Mouse (Mus musculus): ENCODE data around the gene Pik3c2g. TPM values are rescaled to one million over a fixed set of nuclear protein-coding genes. Genes with fewer than 3 reads are reported as not detected.
A peak's percentile ranks its signal among the peaks of the same experiment; 100 is the strongest.

Gene Pik3c2g
- total RNA-seq (2022), result 1 to 10 TPM in 2 of 4 experiments, not detected in 2; 9.4 to 10.0 TPM

- no peak for DNase-seq
Observed at GRCm38 (mm10) chr6:139586892-139587291, at the start of gene Pik3c2g. Gene Pik3c2g, plus strand, starts transcription at chr6:139587221.

GRCm38 (mm10) chr6:139538469-139538868, 48.6 kb upstream of the Pik3c2g start:
- DNase-seq, result no peak

- DNase-seq, result no peak
Observed at GRCm38 (mm10) chr6:139555537-139556179, 31.4 kb upstream of the Pik3c2g start.

- DNase-seq, result no peak
Observed at GRCm38 (mm10) chr6:139569211-139569610, 17.8 kb upstream of the Pik3c2g start.

- DNase-seq, result no peak
Observed at GRCm38 (mm10) chr6:139575854-139576253, 11.2 kb upstream of the Pik3c2g start.

- no peak for DNase-seq
Observed at GRCm38 (mm10) chr6:139576261-139577014, 10.6 kb upstream of the Pik3c2g start.

GRCm38 (mm10) chr6:139577026-139577861, 9.8 kb upstream of the Pik3c2g start:
- no peak for DNase-seq

- DNase-seq, result no peak
Observed at GRCm38 (mm10) chr6:139587478-139587877, 457 bp downstream of the Pik3c2g start.

GRCm38 (mm10) chr6:139588409-139588808, 1.4 kb downstream of the Pik3c2g start:
- DNase-seq, result no peak

GRCm38 (mm10) chr6:139589291-139589690, 2.3 kb downstream of the Pik3c2g start:
- peak; percentile 25 for DNase-seq

- no peak for DNase-seq
Observed at GRCm38 (mm10) chr6:139589854-139590253, 2.8 kb downstream of the Pik3c2g start.

- DNase-seq, result no peak
Observed at GRCm38 (mm10) chr6:139592081-139592480, 5.1 kb downstream of the Pik3c2g start.

- DNase-seq, result no peak
Observed at GRCm38 (mm10) chr6:139596433-139596832, 9.4 kb downstream of the Pik3c2g start.

GRCm38 (mm10) chr6:139599216-139599615, 12.2 kb downstream of the Pik3c2g start:
- DNase-seq, result no peak

- DNase-seq, result no peak
Observed at GRCm38 (mm10) chr6:139618774-139619173, 31.8 kb downstream of the Pik3c2g start.

- DNase-seq, result no peak
Observed at GRCm38 (mm10) chr6:139624756-139625155, 37.7 kb downstream of the Pik3c2g start.

- DNase-seq, result no peak
Observed at GRCm38 (mm10) chr6:139634561-139634960, 47.5 kb downstream of the Pik3c2g start.

GRCm38 (mm10) chr6:139655399-139655798, 68.4 kb downstream of the Pik3c2g start:
- no peak for DNase-seq

GRCm38 (mm10) chr6:139662462-139662861, 75.4 kb downstream of the Pik3c2g start:
- DNase-seq, result no peak

- no peak for DNase-seq
Observed at GRCm38 (mm10) chr6:139718416-139718984, 131.5 kb downstream of the Pik3c2g start.

- DNase-seq, result no peak
Observed at GRCm38 (mm10) chr6:139719639-139720221, 132.7 kb downstream of the Pik3c2g start.
